Mouse (Mus musculus) activated CD4-positive, CD25-positive, alpha-beta regulatory T cell, adult 4 months (primary cell): ENCODE results near the gene AY761185. TPM values are rescaled to one million over a fixed set of nuclear protein-coding genes. Genes with fewer than 3 reads are reported as not detected.
"Not testable (repeated sequence)": the region's sequence is repeated elsewhere in the genome, so short reads cannot be mapped to it uniquely, and the experiment has no call there.

Experiments used
- ATAC-seq: one replicate; pipeline ENCODE4 v1.8.0; 2017
- polyA plus RNA-seq, 2 experiments: library from polyadenylated mRNA; unstranded; fragments of 100-300 nt; shearing (Covaris generic); gene quantifications; one replicate each; pipeline ENCODE4 v1.2.1; 2017

AY761185 gene
- polyA plus RNA-seq, result not detected

- no peak for ATAC-seq
Measured at GRCm38 (mm10) chr8:20944610-20945009, at the start of gene AY761185. Gene AY761185, minus strand, starts transcription at chr8:20944710.

GRCm38 (mm10) chr8:20994042-20994441 lies 49.5 kb upstream of the AY761185 start:
- not testable (repeated sequence) for ATAC-seq

GRCm38 (mm10) chr8:20979846-20980245 lies 35.3 kb upstream of the AY761185 start:
- ATAC-seq, result no peak

GRCm38 (mm10) chr8:20964531-20964930 lies 20.0 kb upstream of the AY761185 start:
- no peak for ATAC-seq

GRCm38 (mm10) chr8:20921971-20922370 lies 22.5 kb downstream of the AY761185 start, which contains the start of gene Gm6040:
Gene Gm6040, minus strand, starts transcription at chr8:20922071.
- ATAC-seq, result no peak

- ATAC-seq, result no peak
Measured at GRCm38 (mm10) chr8:20912288-20912687, 32.2 kb downstream of the AY761185 start.

- no peak for ATAC-seq
Measured at GRCm38 (mm10) chr8:20908256-20908655, 36.3 kb downstream of the AY761185 start.

- ATAC-seq, result no peak
Measured at GRCm38 (mm10) chr8:20907119-20907518, 37.4 kb downstream of the AY761185 start.

GRCm38 (mm10) chr8:20902527-20902926 lies 42.0 kb downstream of the AY761185 start, which contains the start of gene Gm15056:
Gene Gm15056, minus strand, starts transcription at chr8:20902627.
- ATAC-seq, result no peak

Other genes with a start within 250 kb of the AY761185 start
- not detected for gene Defb33, start 52.0 kb downstream of the AY761185 start, polyA plus RNA-seq
- not detected for gene Gm15056, start 42.1 kb downstream of the AY761185 start, polyA plus RNA-seq
- gene Gm6040, start 22.6 kb downstream of the AY761185 start, polyA plus RNA-seq, result not detected
- gene Defa21, start 80.8 kb upstream of the AY761185 start, polyA plus RNA-seq, result not detected
- not detected for gene Defa23, start 110.3 kb upstream of the AY761185 start, polyA plus RNA-seq
- not detected for gene Defa35, start 120.3 kb upstream of the AY761185 start, polyA plus RNA-seq
- gene Defa25, start 139.7 kb upstream of the AY761185 start, polyA plus RNA-seq, result not detected
- not detected for gene Gm14851, start 151.3 kb upstream of the AY761185 start, polyA plus RNA-seq
- not detected for gene Defa30, start 189.9 kb upstream of the AY761185 start, polyA plus RNA-seq
- not detected for gene Defa22, start 217.6 kb upstream of the AY761185 start, polyA plus RNA-seq
- gene Defa31, start 246.9 kb upstream of the AY761185 start, polyA plus RNA-seq, result not detected